Mouse (Mus musculus): ENCODE data around the gene Clk1.
"Not testable (repeated sequence)": the region's sequence is repeated elsewhere in the genome, so short reads cannot be mapped to it uniquely, and the experiment has no call there.

GRCm38 (mm10) chr1:58374266-58374665 lies 49.6 kb downstream of the Clk1 start:
- TF ChIP-seq HCFC1 (IDR thresholded peaks at IDR 0.05; ENCODE audit: borderline replicate concordance, insufficient read depth, low read length); MAFK (IDR thresholded peaks at IDR 0.05; ENCODE audit: insufficient read depth, low read depth, low read length); ZNF384 (IDR thresholded peaks at IDR 0.05; ENCODE audit: low read depth, low read length); CHD2 (IDR thresholded peaks at IDR 0.05; ENCODE audit: low read depth, low read length); ZC3H11A (IDR thresholded peaks at IDR 0.05; ENCODE audit: borderline replicate concordance, low read depth, low read length): not testable (repeated sequence)
